Mouse (Mus musculus): Measurements from ENCODE around the gene Snx18. TPM values are rescaled to one million over a fixed set of nuclear protein-coding genes. Genes with fewer than 3 reads are reported as not detected.
A peak's percentile ranks its signal among the peaks of the same experiment; 100 is the strongest.

Gene Snx18
- polyA plus RNA-seq, 1 experiment from 2014 or later: 15.3 TPM

DNA sequence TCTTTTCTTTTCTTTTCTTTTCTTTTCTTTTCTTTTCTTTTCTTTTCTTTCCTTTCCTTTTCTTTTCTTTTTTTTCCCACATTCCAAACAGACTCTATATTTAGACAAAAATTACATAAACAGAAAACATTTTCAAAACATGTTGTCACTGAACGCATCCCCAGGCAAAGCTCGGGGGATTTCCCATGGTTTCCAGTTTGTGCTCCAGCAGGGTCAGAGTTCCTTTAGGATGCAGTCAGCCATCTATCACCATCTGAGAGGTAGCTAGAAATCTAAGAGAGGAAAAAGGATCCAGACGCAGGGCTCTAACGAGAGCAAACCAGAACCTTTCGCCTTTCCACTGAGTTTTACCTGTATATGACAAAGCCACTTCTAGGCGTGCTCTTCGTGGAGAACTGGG, 52.0 kb downstream of the Snx18 start:
- no peak overlapping the region for H3K9ac ChIP-seq (ENCODE audit: low read length)
- H3K27me3 ChIP-seq (ENCODE audit: control insufficient read depth, insufficient read depth, low read depth, low read length): no peaks in the 10 kb centered on the region
- H3K36me3 ChIP-seq (ENCODE audit: control insufficient read depth, insufficient read depth, low read length): no peaks in the 10 kb centered on the region
- no peaks in the 10 kb centered on the region for H3K9me3 ChIP-seq (ENCODE audit: control insufficient read depth, low read length)
- no peak overlapping the region for H3K4me3 ChIP-seq (ENCODE audit: low read length)
- 80% methylated on average over 7 of the region's 7 CpGs for WGBS
- no peak for ATAC-seq (ENCODE audit: low read depth)
- no peaks in the 10 kb centered on the region for H3K4me1 ChIP-seq (replicated peaks; ENCODE audit: control insufficient read depth, insufficient read depth, low read length)
- no peak overlapping the region for H3K4me2 ChIP-seq (ENCODE audit: low read depth, low read length)
- H3K27ac ChIP-seq (ENCODE audit: low read length): no peak overlapping the region

DNA sequence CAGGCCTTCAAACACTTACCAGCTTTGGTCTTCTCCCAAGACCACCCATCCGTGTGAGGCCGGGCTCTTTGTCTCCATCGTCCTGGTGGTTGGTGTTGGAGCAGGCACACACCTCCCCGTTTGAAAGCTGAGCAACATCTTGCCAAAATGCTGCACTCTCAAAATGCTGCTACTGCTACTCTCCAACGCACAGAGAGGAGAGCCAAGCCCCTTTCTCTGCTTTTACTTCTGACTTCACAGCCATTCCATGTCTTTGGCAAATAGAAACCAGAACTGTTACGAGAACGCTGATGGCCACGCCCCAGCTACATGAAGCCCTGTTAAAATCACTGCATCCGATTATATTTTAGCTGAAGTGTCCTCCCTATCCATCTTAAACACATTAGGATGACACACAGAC, 58.7 kb downstream of the Snx18 start:
- 73% methylated on average over 9 of the region's 9 CpGs for WGBS
- Histone ChIP-seq H3K9me3 (ENCODE audit: control insufficient read depth, low read length) (no peaks in the 10 kb centered on the region), H3K36me3 (ENCODE audit: control insufficient read depth, insufficient read depth, low read length) (no peaks in the 10 kb centered on the region), H3K4me1 (replicated peaks; ENCODE audit: control insufficient read depth, insufficient read depth, low read length) (no peaks in the 10 kb centered on the region; the same call in 1 of the 2 replicates), H3K9ac (ENCODE audit: low read length) (no peak overlapping the region), H3K27ac (ENCODE audit: low read length) (no peak overlapping the region), H3K27me3 (ENCODE audit: control insufficient read depth, insufficient read depth, low read depth, low read length) (no peaks in the 10 kb centered on the region), H3K4me3 (ENCODE audit: low read length) (no peak overlapping the region), H3K4me2 (ENCODE audit: low read depth, low read length) (no peak overlapping the region)
- no peak for ATAC-seq (ENCODE audit: low read depth)

DNA sequence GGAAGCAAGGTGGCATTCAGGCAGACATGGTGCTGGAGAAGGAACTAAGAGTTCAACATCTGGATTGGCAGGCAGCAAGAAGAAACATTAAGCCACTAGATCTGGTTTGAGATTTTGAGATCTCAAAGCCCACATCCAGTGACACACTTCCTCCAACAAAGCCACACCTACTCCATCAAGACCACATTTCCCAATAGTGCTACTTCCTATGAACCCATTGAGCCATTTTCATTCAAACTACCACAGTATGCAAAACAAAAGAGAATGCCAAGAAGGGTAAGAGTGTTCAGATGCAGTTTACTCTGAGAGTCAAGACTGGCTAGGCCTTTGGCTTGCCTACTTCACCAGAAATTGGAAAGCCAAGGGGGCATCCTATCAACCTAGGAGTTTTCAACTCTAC, 61.8 kb downstream of the Snx18 start:
- no peaks in the 10 kb centered on the region for H3K36me3 ChIP-seq (ENCODE audit: control insufficient read depth, insufficient read depth, low read length)
- H3K4me3 ChIP-seq (ENCODE audit: low read length): no peak overlapping the region
- no peaks in the 10 kb centered on the region; the same call in 1 of the 2 replicates for H3K4me1 ChIP-seq (replicated peaks; ENCODE audit: control insufficient read depth, insufficient read depth, low read length)
- H3K27ac ChIP-seq (ENCODE audit: low read length): no peak overlapping the region
- H3K9me3 ChIP-seq (ENCODE audit: control insufficient read depth, low read length): no peaks in the 10 kb centered on the region
- no peak overlapping the region for H3K9ac ChIP-seq (ENCODE audit: low read length)
- H3K27me3 ChIP-seq (ENCODE audit: control insufficient read depth, insufficient read depth, low read depth, low read length): no peaks in the 10 kb centered on the region
- ATAC-seq (ENCODE audit: low read depth): no peak
- H3K4me2 ChIP-seq (ENCODE audit: low read depth, low read length): no peak overlapping the region

DNA sequence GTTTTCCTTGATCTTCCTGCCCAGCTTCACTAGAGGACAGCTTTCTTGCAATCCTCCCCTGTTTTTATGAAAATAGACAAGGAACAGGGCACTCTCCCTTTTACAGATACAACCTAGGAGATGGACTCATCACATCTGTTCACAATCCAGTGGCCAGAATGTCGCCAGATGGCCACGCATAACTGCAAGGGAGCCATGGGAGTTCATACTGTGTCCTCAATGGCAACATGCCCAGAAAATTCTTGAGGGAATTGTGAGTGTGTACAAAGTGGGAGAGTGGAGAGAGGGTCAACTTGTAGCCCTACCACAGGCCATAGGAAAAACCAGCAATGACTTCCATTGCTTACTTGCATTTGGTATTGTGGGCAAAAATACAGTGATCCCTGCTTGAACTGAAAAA, 63.1 kb downstream of the Snx18 start:
- Histone ChIP-seq H3K9ac (ENCODE audit: low read length) (no peak overlapping the region), H3K27ac (ENCODE audit: low read length) (peak overlapping the region; percentile 57; the same call in 1 of the 2 replicates), H3K4me1 (replicated peaks; ENCODE audit: control insufficient read depth, insufficient read depth, low read length) (no peaks in the 10 kb centered on the region; the same call in 1 of the 2 replicates), H3K27me3 (ENCODE audit: control insufficient read depth, insufficient read depth, low read depth, low read length) (no peaks in the 10 kb centered on the region), H3K4me2 (ENCODE audit: low read depth, low read length) (no peak overlapping the region), H3K4me3 (ENCODE audit: low read length) (no peak overlapping the region), H3K36me3 (ENCODE audit: control insufficient read depth, insufficient read depth, low read length) (no peaks in the 10 kb centered on the region), H3K9me3 (ENCODE audit: control insufficient read depth, low read length) (no peaks in the 10 kb centered on the region)
- WGBS: 51% methylated on average over 2 of the region's 2 CpGs
- ATAC-seq (ENCODE audit: low read depth): peak; percentile 87

DNA sequence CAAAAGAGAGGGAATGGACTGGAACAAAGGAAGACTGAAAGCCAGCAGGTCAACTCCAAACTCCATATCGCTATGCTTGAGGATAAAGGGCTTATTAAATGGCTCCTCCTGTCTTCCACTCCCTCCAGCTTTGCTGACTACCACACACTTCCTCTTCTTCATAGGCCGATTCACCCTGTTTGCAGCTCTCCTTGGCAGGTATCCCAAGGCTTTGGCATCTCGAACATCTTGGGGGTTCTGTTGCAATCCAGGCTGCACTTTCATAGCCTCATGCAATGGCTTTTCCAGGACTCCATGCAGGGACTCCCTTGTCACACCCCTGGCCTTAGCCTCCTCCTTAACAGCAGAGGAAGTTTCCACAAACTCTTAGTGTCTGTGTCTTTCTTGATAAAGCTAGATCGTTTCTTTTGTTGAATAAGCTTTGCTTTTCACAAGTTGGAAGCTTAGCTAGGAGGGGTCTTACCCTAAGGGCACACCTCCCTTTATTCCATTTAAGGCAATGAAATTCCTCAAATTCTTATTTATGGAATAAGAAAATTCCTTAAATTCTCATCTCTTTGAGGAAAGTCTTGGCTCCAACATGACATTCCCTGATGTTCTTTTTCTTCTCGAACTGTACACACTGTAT, 64.6 kb downstream of the Snx18 start:
- no peaks in the 10 kb centered on the region for H3K36me3 ChIP-seq (ENCODE audit: control insufficient read depth, insufficient read depth, low read length)
- H3K4me3 ChIP-seq (ENCODE audit: low read length): no peak overlapping the region
- ATAC-seq (ENCODE audit: low read depth): no peak
- no peaks in the 10 kb centered on the region for H3K27me3 ChIP-seq (ENCODE audit: control insufficient read depth, insufficient read depth, low read depth, low read length)
- H3K27ac ChIP-seq (ENCODE audit: low read length): no peak overlapping the region
- H3K9me3 ChIP-seq (ENCODE audit: control insufficient read depth, low read length): no peaks in the 10 kb centered on the region
- no peaks in the 10 kb centered on the region; the same call in 1 of the 2 replicates for H3K4me1 ChIP-seq (replicated peaks; ENCODE audit: control insufficient read depth, insufficient read depth, low read length)
- no peak overlapping the region for H3K9ac ChIP-seq (ENCODE audit: low read length)
- WGBS: 58% methylated on average over 5 of the region's 5 CpGs
- no peak overlapping the region for H3K4me2 ChIP-seq (ENCODE audit: low read depth, low read length)

DNA sequence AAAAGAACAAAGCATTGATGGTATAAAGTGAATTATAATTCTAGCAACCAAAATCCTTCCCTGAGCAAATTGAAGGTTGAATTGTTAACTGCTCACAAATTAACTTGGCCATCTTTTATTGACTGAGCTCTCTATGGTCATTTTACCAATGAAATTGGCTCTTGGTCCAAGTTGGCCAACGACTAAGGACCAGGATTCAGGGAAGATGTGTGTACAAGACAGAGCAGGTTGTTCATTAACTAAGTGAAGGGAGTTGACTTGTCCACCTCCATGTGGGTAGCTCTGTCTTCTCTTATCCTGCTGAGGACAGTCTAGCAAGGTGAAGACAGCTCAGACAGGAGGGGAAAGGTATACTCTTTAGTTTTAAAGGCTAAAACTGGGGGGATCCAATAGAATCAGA, 66.0 kb downstream of the Snx18 start:
- Histone ChIP-seq H3K4me3 (ENCODE audit: low read length) (no peak overlapping the region), H3K27ac (ENCODE audit: low read length) (no peak overlapping the region), H3K36me3 (ENCODE audit: control insufficient read depth, insufficient read depth, low read length) (no peaks in the 10 kb centered on the region), H3K9ac (ENCODE audit: low read length) (no peak overlapping the region), H3K9me3 (ENCODE audit: control insufficient read depth, low read length) (no peaks in the 10 kb centered on the region), H3K4me1 (replicated peaks; ENCODE audit: control insufficient read depth, insufficient read depth, low read length) (no peaks in the 10 kb centered on the region; the same call in 1 of the 2 replicates), H3K27me3 (ENCODE audit: control insufficient read depth, insufficient read depth, low read depth, low read length) (no peaks in the 10 kb centered on the region), H3K4me2 (ENCODE audit: low read depth, low read length) (no peak overlapping the region)
- ATAC-seq (ENCODE audit: low read depth): no peak
- 64% methylated on average over 1 of the region's 1 CpGs for WGBS

DNA sequence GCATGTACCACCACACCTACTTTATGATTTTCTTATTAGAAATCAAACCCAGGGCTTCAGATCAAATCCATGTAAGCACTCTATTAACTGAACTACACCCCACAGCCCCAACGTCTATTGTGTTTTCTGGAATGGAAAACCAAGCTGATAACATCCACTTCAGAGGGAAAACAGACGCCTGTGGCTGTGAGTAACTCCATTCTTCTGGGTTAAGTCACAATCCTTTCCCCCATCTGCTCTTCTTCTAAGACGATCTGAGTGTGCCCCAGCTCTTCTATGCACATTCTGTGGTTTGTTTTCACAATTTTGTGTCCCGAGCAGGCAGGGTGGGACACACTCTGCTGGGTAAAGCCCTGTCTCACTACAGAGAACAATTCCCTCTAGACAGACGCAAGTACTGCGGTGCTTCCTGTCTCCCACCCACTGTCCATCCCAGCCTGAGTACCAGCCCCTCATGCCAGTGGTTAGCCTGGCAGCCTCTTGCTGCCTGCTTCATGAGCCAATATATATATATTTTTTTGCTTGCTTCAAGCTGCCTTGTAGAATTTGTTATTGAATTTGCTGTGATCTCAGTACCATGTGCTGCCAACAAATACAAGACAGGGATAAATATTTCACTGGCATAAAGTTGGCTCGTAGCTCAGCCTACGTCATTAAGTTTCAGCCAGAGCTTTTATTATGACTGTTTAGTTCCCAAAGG, 67.3 kb downstream of the Snx18 start:
- ATAC-seq (ENCODE audit: low read depth): peak; percentile 63
- Histone ChIP-seq H3K27ac (ENCODE audit: low read length) (no peak overlapping the region), H3K27me3 (ENCODE audit: control insufficient read depth, insufficient read depth, low read depth, low read length) (no peaks in the 10 kb centered on the region), H3K4me3 (ENCODE audit: low read length) (no peak overlapping the region), H3K36me3 (ENCODE audit: control insufficient read depth, insufficient read depth, low read length) (no peaks in the 10 kb centered on the region), H3K9ac (ENCODE audit: low read length) (no peak overlapping the region), H3K4me2 (ENCODE audit: low read depth, low read length) (no peak overlapping the region), H3K4me1 (replicated peaks; ENCODE audit: control insufficient read depth, insufficient read depth, low read length) (no peaks in the 10 kb centered on the region; the same call in 1 of the 2 replicates), H3K9me3 (ENCODE audit: control insufficient read depth, low read length) (no peaks in the 10 kb centered on the region)
- 54% methylated on average over 8 of the region's 8 CpGs for WGBS

DNA sequence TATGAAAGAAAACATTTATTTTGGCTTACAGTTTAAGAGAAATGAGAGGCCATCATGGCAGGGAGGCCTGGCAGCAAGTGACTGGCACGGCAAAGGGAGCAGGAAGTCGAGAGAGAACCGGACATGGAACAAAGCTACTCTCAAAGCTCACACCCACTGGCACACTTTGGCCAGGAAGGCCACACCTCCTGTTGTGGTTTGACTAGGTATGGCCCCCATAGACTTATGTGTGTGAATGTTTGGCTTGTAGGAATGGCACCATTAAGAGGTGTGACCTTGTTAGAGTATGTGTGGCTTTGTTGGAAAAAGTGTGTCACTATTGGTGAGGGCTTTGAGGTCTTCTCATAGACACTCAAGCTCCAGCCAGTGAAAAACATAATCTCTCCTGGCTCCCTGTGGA, 69.3 kb downstream of the Snx18 start:
- no peaks in the 10 kb centered on the region for H3K4me1 ChIP-seq (replicated peaks; ENCODE audit: control insufficient read depth, insufficient read depth, low read length)
- H3K4me2 ChIP-seq (ENCODE audit: low read depth, low read length): no peak overlapping the region
- ATAC-seq (ENCODE audit: low read depth): no peak
- H3K27me3 ChIP-seq (ENCODE audit: control insufficient read depth, insufficient read depth, low read depth, low read length): no peaks in the 10 kb centered on the region
- no peaks in the 10 kb centered on the region for H3K36me3 ChIP-seq (ENCODE audit: control insufficient read depth, insufficient read depth, low read length)
- no peak overlapping the region for H3K4me3 ChIP-seq (ENCODE audit: low read length)
- H3K9ac ChIP-seq (ENCODE audit: low read length): no peak overlapping the region
- 70% methylated on average over 3 of the region's 3 CpGs for WGBS
- no peak overlapping the region for H3K27ac ChIP-seq (ENCODE audit: low read length)
- no peaks in the 10 kb centered on the region for H3K9me3 ChIP-seq (ENCODE audit: control insufficient read depth, low read length)

DNA sequence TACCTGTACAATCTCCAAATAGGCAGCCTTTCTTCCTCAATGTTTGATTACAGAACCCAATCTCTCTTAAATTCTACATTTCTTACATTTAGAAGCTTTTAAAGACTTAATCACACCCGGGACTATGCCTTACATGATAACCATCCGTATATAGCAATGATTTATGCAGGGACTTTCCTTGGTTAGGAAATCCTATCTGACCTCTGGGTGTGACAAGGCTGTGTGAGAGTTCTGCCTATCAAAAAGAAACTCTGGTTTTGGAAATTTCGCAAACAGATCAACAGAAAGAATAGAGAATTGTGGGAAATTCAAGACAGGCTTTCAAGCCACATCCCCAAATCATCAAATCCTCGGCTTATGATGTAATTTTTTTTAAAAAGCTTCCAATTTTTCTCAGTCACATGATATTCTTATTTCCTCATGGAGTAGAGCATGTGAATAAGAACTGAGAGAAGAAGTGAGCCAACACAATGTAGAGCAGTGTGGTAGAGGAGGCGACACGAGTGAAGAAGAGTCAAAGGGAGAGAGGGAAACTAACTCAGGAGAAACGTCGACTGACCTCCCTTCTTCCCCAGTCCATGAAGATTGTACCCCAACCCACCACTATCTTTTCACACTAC, 70.4 kb downstream of the Snx18 start:
- H3K4me1 ChIP-seq (replicated peaks; ENCODE audit: control insufficient read depth, insufficient read depth, low read length): no peaks in the 10 kb centered on the region
- 73% methylated on average over 8 of the region's 8 CpGs for WGBS
- H3K27me3 ChIP-seq (ENCODE audit: control insufficient read depth, insufficient read depth, low read depth, low read length): no peaks in the 10 kb centered on the region
- H3K27ac ChIP-seq (ENCODE audit: low read length): no peak overlapping the region
- H3K4me2 ChIP-seq (ENCODE audit: low read depth, low read length): no peak overlapping the region
- H3K9me3 ChIP-seq (ENCODE audit: control insufficient read depth, low read length): no peaks in the 10 kb centered on the region
- no peaks in the 10 kb centered on the region for H3K36me3 ChIP-seq (ENCODE audit: control insufficient read depth, insufficient read depth, low read length)
- no peak overlapping the region for H3K9ac ChIP-seq (ENCODE audit: low read length)
- no peak overlapping the region for H3K4me3 ChIP-seq (ENCODE audit: low read length)
- no peak for ATAC-seq (ENCODE audit: low read depth)
